Mouse (Mus musculus): Measurements from ENCODE around the gene Sox5. TPM values are rescaled to one million over a fixed set of nuclear protein-coding genes. Genes with fewer than 3 reads are reported as not detected.
A peak's percentile ranks its signal among the peaks of the same experiment; 100 is the strongest.

The Sox5 gene
- total and polyA plus RNA-seq, 3 experiments = 0.08 to 0.47 (median 0.46) TPM

GRCm38 (mm10) chr6:144741080-144741655 is 40.6 kb downstream of the Sox5 start:
- in situ Hi-C loops (cut with MboI; ENCODE audit: low pct_ligation_motif_present, low pct_unique_long_range_greater_than_20kb, low sequenced_read_pairs) (no loop called here), dilution Hi-C loops (cut with MboI; ENCODE audit: extremely low pct_ligation_motif_present, extremely low pct_unique_long_range_greater_than_20kb, low sequenced_read_pairs) (no loop called here)
- TF ChIP-seq ZNF384 (IDR thresholded peaks at IDR 0.05; ENCODE audit: low read depth, low read length) = no peak
- no peak for TF ChIP-seq SMC3 (IDR thresholded peaks at IDR 0.05; ENCODE audit: low read depth, low read length)
- TF ChIP-seq POLR2A (IDR thresholded peaks at IDR 0.05; ENCODE audit: low read depth, low read length) = no peak
- TF ChIP-seq MAZ (IDR thresholded peaks at IDR 0.05; ENCODE audit: low read depth, low read length) = no peak

GRCm38 (mm10) chr6:144740343-144740742 is 41.4 kb downstream of the Sox5 start:
- DNase-seq (ENCODE audit: extremely low read depth) = no peak
- dilution Hi-C loops (cut with MboI; ENCODE audit: extremely low pct_ligation_motif_present, extremely low pct_unique_long_range_greater_than_20kb, low sequenced_read_pairs) = no loop called here

More at GRCm38 (mm10) chr6:144741080-144741655, 40.6 kb downstream of the Sox5 start:
- H3K4me2 ChIP-seq (ENCODE audit: insufficient read depth, low read depth, poor library complexity, severe bottlenecking) = no peak overlapping the region
- H3K9me3 ChIP-seq (replicated peaks; ENCODE audit: low read length) = no peaks in the 10 kb centered on the region
- no peak overlapping the region for H3K4me3 ChIP-seq (replicated peaks in 1 of 3; ENCODE audit: low read depth in 2 of 3, low read length in 2 of 3, poor library complexity in 1 of 3)
- no peak overlapping the region for H3K9ac ChIP-seq (ENCODE audit: insufficient read depth, low read depth)
- DNase-seq (ENCODE audit: extremely low read depth) = no peak
- H3K27ac ChIP-seq (ENCODE audit: insufficient read depth, low read depth) = no peak overlapping the region
- peaks cover 0 to 22% of the 10 kb centered on the region in 2 experiments; a peak in 2 of 4 replicates for H3K4me1 ChIP-seq (ENCODE audit: control insufficient read depth in 1 of 2, insufficient read depth in 2 of 2)
- H3K79me2 ChIP-seq (replicated peaks; ENCODE audit: control insufficient read depth, extremely low read depth, insufficient read depth, poor library complexity, severe bottlenecking) = no peaks in the 10 kb centered on the region
- H3K36me3 ChIP-seq (replicated peaks in 1 of 2; ENCODE audit: control insufficient read depth in 1 of 2, insufficient read depth in 1 of 2, low read length in 1 of 2) = no peaks in the 10 kb centered on the region
- H3K27me3 ChIP-seq (replicated peaks) = no peaks in the 10 kb centered on the region

GRCm38 (mm10) chr6:144739753-144740152 is 42.0 kb downstream of the Sox5 start:
- Histone ChIP-seq H3K4me3 (replicated peaks in 1 of 3; ENCODE audit: low read depth in 2 of 3, low read length in 2 of 3, poor library complexity in 1 of 3) (no peak overlapping the region), H3K9ac (ENCODE audit: insufficient read depth, low read depth) (no peak overlapping the region), H3K27ac (ENCODE audit: insufficient read depth, low read depth) (no peak overlapping the region), H3K4me2 (ENCODE audit: insufficient read depth, low read depth, poor library complexity, severe bottlenecking) (no peak overlapping the region), H3K9me3 (replicated peaks; ENCODE audit: low read length) (no peaks in the 10 kb centered on the region), H3K4me1 (ENCODE audit: control insufficient read depth in 1 of 2, insufficient read depth in 2 of 2) (peaks cover 0 to 22% of the 10 kb centered on the region in 2 experiments; a peak in 2 of 4 replicates), H3K27me3 (replicated peaks) (no peaks in the 10 kb centered on the region), H3K79me2 (replicated peaks; ENCODE audit: control insufficient read depth, extremely low read depth, insufficient read depth, poor library complexity, severe bottlenecking) (no peaks in the 10 kb centered on the region), H3K36me3 (replicated peaks in 1 of 2; ENCODE audit: control insufficient read depth in 1 of 2, insufficient read depth in 1 of 2, low read length in 1 of 2) (no peaks in the 10 kb centered on the region)
- in situ Hi-C loops (cut with MboI; ENCODE audit: low pct_ligation_motif_present, low pct_unique_long_range_greater_than_20kb, low sequenced_read_pairs) (no loop called here), dilution Hi-C loops (cut with MboI; ENCODE audit: extremely low pct_ligation_motif_present, extremely low pct_unique_long_range_greater_than_20kb, low sequenced_read_pairs) (no loop called here)
- DNase-seq (ENCODE audit: extremely low read depth) = peak; percentile 11
- no peak for TF ChIP-seq ZMIZ1 (IDR thresholded peaks at IDR 0.05; ENCODE audit: low read depth, low read length)
- TF ChIP-seq IRF4 (IDR thresholded peaks at IDR 0.05; ENCODE audit: low read depth, low read length) = no peak

More at GRCm38 (mm10) chr6:144740343-144740742, 41.4 kb downstream of the Sox5 start:
- in situ Hi-C loops (cut with MboI; ENCODE audit: low pct_ligation_motif_present, low pct_unique_long_range_greater_than_20kb, low sequenced_read_pairs) = no loop called here
- Histone ChIP-seq H3K36me3 (replicated peaks in 1 of 2; ENCODE audit: control insufficient read depth in 1 of 2, insufficient read depth in 1 of 2, low read length in 1 of 2) (no peaks in the 10 kb centered on the region), H3K79me2 (replicated peaks; ENCODE audit: control insufficient read depth, extremely low read depth, insufficient read depth, poor library complexity, severe bottlenecking) (no peaks in the 10 kb centered on the region), H3K4me2 (ENCODE audit: insufficient read depth, low read depth, poor library complexity, severe bottlenecking) (no peak overlapping the region), H3K4me1 (ENCODE audit: control insufficient read depth in 1 of 2, insufficient read depth in 2 of 2) (peaks cover 0 to 22% of the 10 kb centered on the region in 2 experiments; a peak in 2 of 4 replicates), H3K27ac (ENCODE audit: insufficient read depth, low read depth) (no peak overlapping the region), H3K27me3 (replicated peaks) (no peaks in the 10 kb centered on the region), H3K4me3 (replicated peaks in 1 of 3; ENCODE audit: low read depth in 2 of 3, low read length in 2 of 3, poor library complexity in 1 of 3) (no peak overlapping the region), H3K9ac (ENCODE audit: insufficient read depth, low read depth) (no peak overlapping the region), H3K9me3 (replicated peaks; ENCODE audit: low read length) (no peaks in the 10 kb centered on the region)
- TF ChIP-seq RAD21 (IDR thresholded peaks at IDR 0.05; ENCODE audit: low read depth, low read length) = no peak
- TF ChIP-seq MAZ (IDR thresholded peaks at IDR 0.05; ENCODE audit: low read depth, low read length) = no peak
- TF ChIP-seq CHD1 (IDR thresholded peaks at IDR 0.05; ENCODE audit: low read depth, low read length) = no peak
- TF ChIP-seq TBP (conservative IDR thresholded peaks at IDR 0.05; ENCODE audit: low read depth, low read length) = no peak
- TF ChIP-seq ETS1 (conservative IDR thresholded peaks at IDR 0.05; ENCODE audit: low read depth, low read length) = no peak
- no peak for TF ChIP-seq NELFE (IDR thresholded peaks at IDR 0.05; ENCODE audit: low read depth, low read length)
- TF ChIP-seq PAX5 (IDR thresholded peaks at IDR 0.05; ENCODE audit: low read length) = no peak
- no peak for TF ChIP-seq SIN3A (IDR thresholded peaks at IDR 0.05; ENCODE audit: low read length)
- no peak for TF ChIP-seq IRF4 (IDR thresholded peaks at IDR 0.05; ENCODE audit: low read depth, low read length)
- no peak for TF ChIP-seq JUND (conservative IDR thresholded peaks at IDR 0.05; ENCODE audit: low read depth, low read length)
- TF ChIP-seq UBTF (IDR thresholded peaks at IDR 0.05; ENCODE audit: low read depth, low read length) = no peak
- TF ChIP-seq ZMIZ1 (IDR thresholded peaks at IDR 0.05; ENCODE audit: low read depth, low read length) = no peak
- no peak for TF ChIP-seq SMC3 (IDR thresholded peaks at IDR 0.05; ENCODE audit: low read depth, low read length)
- no peak for TF ChIP-seq ZKSCAN1 (IDR thresholded peaks at IDR 0.05; ENCODE audit: borderline replicate concordance, low read depth, low read length)
- no peak for TF ChIP-seq MEF2A (IDR thresholded peaks at IDR 0.05; ENCODE audit: borderline replicate concordance, low read depth, low read length)
- TF ChIP-seq ZC3H11A (IDR thresholded peaks at IDR 0.05; ENCODE audit: low read depth, low read length) = no peak
- no peak for TF ChIP-seq TCF12 (IDR thresholded peaks at IDR 0.05; ENCODE audit: low read depth, low read length)
- TF ChIP-seq CTCF (conservative IDR thresholded peaks at IDR 0.05 in 1 of 2, IDR thresholded peaks at IDR 0.05 in 1 of 2; ENCODE audit: low read depth in 2 of 2, low read length in 2 of 2) = no peak

Data from CH12.LX (cell line).